Mouse (Mus musculus): Measurements from ENCODE around the gene Gm20388. TPM values are rescaled to one million over a fixed set of nuclear protein-coding genes. Genes with fewer than 3 reads are reported as not detected.
A peak's percentile ranks its signal among the peaks of the same experiment; 100 is the strongest.

The Gm20388 gene
- total RNA-seq, 1 experiment from 2014 or later, result 10.0 TPM

GRCm38 (mm10) chr8:122197342-122197741 is 2286.7 kb downstream of the Gm20388 start:
- ATAC-seq (replicated peaks; ENCODE audit: insufficient number of reproducible peaks, low FRiP score, low TSS enrichment, poor library complexity, severe bottlenecking), result no peak

GRCm38 (mm10) chr8:122198378-122199025 is 2287.9 kb downstream of the Gm20388 start:
- no peak for ATAC-seq (replicated peaks; ENCODE audit: insufficient number of reproducible peaks, low FRiP score, low TSS enrichment, poor library complexity, severe bottlenecking)

DNA sequence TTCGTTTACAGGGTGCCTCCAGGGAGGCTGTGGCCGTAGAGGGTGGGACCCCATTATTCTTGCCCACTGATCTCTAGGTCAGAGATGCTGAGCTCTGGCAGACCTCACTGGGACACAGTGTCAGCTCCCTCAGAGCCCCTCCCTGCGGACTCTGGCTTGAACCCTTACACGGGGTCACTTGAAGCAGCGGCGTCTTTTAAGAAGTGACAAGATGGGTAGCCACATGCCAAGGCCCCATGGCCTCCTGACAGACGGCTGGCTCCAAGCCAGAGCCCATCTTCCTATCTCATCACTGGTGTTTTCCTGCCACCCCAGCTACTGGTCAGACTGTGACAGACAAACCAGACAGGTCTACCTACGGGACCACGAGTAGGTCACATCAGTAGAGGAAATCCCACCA is 2288.6 kb downstream of the Gm20388 start:
- no peak for ATAC-seq (replicated peaks; ENCODE audit: insufficient number of reproducible peaks, low FRiP score, low TSS enrichment, poor library complexity, severe bottlenecking)

GRCm38 (mm10) chr8:122199841-122200240 is 2289.2 kb downstream of the Gm20388 start:
- no peak for ATAC-seq (replicated peaks; ENCODE audit: insufficient number of reproducible peaks, low FRiP score, low TSS enrichment, poor library complexity, severe bottlenecking)

DNA sequence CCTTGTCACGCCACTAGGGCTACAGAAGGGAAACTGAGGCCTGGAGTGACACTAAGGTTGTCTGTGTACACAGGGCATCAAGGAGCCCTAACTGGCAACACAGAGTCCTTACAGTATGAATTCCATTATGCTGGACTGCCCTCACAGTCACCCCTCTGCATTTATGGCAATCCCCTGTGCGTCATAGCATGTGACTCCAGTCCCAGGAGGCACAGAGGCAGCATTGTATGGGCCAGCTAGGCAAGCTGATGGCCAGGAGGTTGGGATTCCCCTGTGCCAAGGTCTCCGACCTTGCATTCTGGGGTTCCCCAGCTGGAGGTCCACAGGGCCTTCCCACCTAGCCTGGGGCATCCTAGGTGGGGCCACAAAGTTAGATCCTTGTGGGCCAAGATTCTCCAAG is 2300.9 kb downstream of the Gm20388 start:
- ATAC-seq (replicated peaks; ENCODE audit: insufficient number of reproducible peaks, low FRiP score, low TSS enrichment, poor library complexity, severe bottlenecking), result no peak

DNA sequence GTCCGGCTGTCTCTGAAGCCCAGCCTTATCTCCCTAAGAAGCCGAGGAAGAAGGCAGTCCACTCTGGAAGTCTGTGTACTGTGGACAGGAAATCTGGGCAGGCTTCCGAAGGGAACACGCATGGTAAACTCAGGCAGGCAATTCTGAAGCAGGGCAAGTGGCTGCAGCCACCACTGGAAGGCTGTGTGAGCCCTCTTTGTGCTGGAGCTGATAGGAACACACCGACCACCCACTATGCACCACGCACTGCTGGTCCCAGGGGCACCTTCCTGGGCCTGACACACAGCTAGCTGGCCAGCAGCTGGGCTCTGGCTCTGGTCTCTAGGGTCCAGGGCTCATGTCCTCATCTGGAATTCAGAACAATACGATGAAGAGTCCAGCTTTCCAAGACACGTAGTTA is 2305.0 kb downstream of the Gm20388 start:
- ATAC-seq (replicated peaks; ENCODE audit: insufficient number of reproducible peaks, low FRiP score, low TSS enrichment, poor library complexity, severe bottlenecking), result no peak

GRCm38 (mm10) chr8:122216433-122216832 is 2305.8 kb downstream of the Gm20388 start:
- ATAC-seq (replicated peaks; ENCODE audit: insufficient number of reproducible peaks, low FRiP score, low TSS enrichment, poor library complexity, severe bottlenecking), result no peak

DNA sequence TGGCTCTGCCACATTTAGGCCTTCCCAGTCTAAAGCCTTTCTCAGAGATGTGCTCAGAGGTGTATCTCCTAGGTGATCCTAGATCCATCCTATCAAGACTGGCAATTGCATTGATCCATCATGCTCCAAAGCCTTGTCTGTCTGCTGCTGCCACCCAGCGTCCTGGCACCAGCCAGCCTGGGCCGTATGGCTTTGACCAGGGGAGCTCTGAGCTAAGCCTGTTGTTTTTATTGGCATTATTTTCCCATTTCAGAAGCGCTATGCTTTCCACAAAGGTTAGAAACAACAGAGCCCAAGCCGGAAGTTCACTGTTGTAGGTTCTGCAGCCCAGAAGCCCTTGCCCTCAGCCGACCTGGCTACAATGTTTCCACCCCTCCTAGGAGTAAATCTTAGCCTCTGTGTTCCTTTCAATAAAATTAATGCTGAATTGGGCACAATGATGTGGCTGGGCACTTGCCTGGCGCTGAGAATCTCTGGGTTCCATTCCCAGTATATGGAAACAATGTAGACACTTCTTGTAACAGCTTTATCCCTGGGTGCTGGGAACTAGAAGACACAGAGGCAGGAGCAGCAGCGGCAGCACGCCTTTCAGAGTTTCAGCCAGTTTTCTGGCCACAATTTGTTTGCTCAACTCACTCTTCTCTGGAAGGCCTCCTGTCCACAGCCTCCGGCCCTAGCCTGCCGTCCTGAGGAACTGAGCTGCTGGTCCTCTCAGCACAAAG is 2307.0 kb downstream of the Gm20388 start:
- no peak for ATAC-seq (replicated peaks; ENCODE audit: insufficient number of reproducible peaks, low FRiP score, low TSS enrichment, poor library complexity, severe bottlenecking)

DNA sequence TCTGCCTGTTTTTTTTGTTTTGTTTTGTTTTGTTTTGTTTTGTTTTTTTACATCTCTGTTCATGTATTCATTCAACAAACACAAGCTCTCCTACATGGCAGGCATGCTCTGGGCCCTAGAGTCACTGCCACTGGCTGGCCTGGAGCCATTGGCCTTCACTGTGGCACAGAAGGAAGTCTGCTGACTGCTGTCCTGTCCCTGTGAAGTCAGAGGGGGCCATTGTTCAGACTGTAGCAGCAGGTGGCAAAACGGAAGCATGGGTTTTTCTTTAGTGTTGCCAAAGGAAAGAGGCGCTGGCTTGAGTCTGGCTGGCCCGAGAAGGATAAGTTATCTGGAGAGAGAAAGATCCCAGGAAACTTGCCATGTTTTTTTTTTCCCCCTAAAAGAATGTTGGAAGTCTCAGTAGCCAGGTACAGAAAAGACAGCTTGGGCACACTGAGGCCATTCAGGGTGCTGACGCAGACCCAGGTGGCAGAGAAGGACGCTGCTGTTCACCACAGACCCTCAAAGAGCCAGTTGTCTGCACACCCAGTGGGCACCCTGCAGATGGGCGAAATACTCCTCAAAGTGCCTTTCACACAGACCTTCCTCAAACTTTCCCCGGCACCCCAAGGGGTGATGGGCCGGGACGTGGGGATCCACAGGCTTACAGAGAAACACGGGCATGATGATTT is 2313.5 kb downstream of the Gm20388 start:
- ATAC-seq (replicated peaks; ENCODE audit: insufficient number of reproducible peaks, low FRiP score, low TSS enrichment, poor library complexity, severe bottlenecking), result no peak

DNA sequence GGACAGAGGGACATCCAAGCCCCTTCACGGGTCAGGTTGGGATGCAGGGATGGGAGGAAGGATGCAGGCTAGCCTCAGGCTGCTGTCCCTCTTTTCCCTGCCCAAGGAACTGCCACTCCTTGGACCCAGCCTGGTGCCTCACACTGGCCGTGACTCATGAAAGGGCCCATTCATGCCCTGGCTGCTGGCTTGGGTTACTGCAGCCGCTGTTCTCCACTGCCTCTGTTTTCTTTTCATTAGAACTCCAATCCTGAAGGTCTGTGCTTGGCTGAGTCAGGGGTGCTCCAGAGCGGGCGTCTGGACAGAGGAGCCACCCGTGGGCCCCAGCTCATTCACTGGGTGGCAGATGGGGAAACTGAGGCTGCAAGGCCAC is 2314.0 kb downstream of the Gm20388 start:
- no peak for ATAC-seq (replicated peaks; ENCODE audit: insufficient number of reproducible peaks, low FRiP score, low TSS enrichment, poor library complexity, severe bottlenecking)

DNA sequence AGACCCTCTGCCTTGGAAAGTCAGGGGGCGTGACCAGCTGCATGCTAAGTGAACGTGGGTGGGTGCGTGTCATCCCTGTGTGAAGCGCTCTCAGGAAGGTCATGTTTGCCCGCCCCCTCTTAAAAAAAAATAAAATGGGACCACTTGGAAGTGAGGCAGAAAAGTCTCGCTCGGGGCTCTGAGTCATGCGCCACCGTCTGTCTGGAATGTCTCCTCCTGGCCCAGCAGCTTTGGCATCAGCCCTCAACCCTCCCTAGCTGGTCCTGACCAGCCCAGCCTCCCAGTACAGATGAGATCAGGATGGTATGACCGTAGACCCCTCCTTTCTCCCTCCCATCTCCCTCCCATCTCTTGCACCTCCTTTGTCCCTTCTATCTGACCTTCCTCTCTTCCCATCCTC is 2314.8 kb downstream of the Gm20388 start:
- no peak for ATAC-seq (replicated peaks; ENCODE audit: insufficient number of reproducible peaks, low FRiP score, low TSS enrichment, poor library complexity, severe bottlenecking)

GRCm38 (mm10) chr8:122227345-122227744 is 2316.7 kb downstream of the Gm20388 start:
- ATAC-seq (replicated peaks; ENCODE audit: insufficient number of reproducible peaks, low FRiP score, low TSS enrichment, poor library complexity, severe bottlenecking), result no peak

DNA sequence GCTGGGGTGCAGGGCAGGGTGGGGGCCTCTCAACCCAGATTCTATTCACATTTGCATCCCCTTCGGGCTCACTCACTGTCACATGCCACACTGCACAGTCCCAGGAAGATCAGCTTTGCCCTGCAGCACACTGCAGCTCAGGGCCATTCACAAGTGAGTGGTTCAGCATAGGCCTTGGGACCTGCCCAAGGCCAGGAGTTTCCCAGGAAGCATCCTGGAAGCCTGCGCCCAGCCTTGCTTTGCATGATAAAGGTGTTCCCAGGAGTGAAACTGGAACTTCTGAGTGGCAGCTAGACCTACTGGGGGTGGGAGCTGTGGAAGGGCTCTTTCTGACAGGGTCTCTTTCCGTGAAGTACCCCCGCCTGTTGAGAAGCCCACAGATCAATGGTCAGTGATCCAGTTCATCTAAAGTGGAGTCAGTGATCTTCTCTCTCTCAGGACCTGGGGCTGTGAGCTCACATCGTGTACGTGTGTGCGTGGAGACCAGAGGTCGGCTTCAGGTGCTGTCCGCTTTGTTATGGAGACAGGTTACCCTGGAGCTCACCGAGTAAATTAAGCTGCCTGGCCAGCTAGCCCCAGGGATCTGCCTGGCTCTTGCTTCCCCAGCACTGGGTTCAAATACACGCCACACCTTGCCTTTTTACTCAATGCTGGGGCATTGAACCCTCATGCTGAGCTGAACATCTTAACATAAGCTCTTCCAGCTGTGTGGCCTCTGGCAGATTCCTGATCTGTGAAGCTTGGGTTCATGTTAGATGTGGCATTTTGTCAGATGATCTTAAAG is 2318.3 kb downstream of the Gm20388 start:
- no peak for ATAC-seq (replicated peaks; ENCODE audit: insufficient number of reproducible peaks, low FRiP score, low TSS enrichment, poor library complexity, severe bottlenecking)

- no peak for ATAC-seq (replicated peaks; ENCODE audit: insufficient number of reproducible peaks, low FRiP score, low TSS enrichment, poor library complexity, severe bottlenecking)
These were observed 2319.4 kb downstream of the Gm20388 start for GRCm38 (mm10) chr8:122229819-122230711.

DNA sequence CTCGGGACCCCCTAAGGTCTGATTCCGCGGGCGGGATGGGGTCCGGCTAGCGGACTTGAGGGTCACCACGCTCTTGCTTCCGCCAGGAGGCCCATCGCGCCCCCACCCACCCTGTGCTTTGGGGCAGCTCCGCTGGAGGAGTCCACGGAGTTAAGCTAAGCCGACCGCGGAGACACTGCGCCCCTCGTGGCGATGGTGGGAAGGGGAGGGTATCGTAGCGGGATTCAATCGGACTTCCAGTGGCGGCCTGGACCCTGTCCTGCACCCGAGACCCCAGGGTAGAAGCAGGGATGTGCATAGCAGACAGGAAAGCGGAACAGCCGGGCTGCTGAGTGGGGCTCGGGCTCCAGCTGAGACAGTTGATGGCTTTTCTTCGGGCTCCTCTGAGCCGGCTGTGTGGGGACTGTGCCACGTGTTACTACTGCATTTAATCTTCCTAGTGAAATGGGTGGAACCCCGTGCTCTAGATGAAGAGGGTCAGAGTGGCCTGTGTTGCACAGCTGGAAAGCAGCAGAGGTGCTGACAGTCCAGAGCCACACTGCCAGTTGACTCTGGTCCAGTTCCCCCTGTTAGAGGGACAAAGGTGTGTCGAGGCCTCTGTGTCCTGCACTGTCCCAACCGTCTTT is 2320.2 kb downstream of the Gm20388 start:
- ATAC-seq (replicated peaks; ENCODE audit: insufficient number of reproducible peaks, low FRiP score, low TSS enrichment, poor library complexity, severe bottlenecking), result 0 out of 2 replicates have a peak, but pooled peaks have one; percentile 48

- ATAC-seq (replicated peaks; ENCODE audit: insufficient number of reproducible peaks, low FRiP score, low TSS enrichment, poor library complexity, severe bottlenecking), result no peak
These were observed 2323.4 kb downstream of the Gm20388 start for GRCm38 (mm10) chr8:122234055-122234454.

DNA sequence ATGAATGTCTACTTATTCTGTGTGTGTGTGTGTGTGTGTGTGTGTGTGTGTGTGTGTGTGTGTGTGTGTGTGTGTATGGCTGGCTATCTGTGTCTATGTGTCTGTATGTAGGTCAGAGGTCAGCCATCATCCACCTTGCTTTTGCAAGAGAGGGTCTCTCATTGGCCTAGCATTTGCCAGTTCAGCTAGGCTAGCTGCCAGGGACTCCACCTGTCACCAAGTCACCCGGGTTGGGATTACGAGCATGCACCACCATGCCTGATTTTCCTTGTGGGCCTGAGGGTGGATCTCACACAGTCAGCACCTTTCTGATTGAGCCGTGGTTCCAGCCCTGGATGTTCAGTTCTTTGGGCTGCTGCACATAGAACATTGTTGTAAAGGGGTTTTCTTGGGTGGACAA is 2325.9 kb downstream of the Gm20388 start:
- no peak for ATAC-seq (replicated peaks; ENCODE audit: insufficient number of reproducible peaks, low FRiP score, low TSS enrichment, poor library complexity, severe bottlenecking)

DNA sequence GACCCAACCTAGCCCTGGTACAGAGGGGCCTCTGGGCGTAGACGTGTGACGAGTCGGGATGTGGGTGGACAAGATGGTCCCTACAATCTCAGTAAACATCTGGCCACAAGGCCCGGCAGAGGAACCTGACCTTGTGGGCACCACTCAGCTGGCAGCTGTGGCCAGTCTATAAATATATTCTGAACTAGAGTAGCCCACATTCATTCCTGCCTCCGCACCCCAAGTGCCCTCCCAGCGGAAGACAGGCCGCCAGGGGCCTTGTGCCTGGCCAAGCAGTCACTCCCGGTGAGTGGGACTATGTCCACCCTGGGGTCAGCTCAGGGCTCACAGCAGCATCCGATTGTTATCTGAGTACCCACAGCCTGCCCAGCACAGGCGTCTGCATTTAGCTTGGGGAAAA is 2327.6 kb downstream of the Gm20388 start:
- no peak for ATAC-seq (replicated peaks; ENCODE audit: insufficient number of reproducible peaks, low FRiP score, low TSS enrichment, poor library complexity, severe bottlenecking)

Measured in monocyte, adult 5-6 weeks (primary cell).